Mouse (Mus musculus) intestine, postnatal 0 days (tissue): Measurements from ENCODE around the gene Scfd2. TPM values are rescaled to one million over a fixed set of nuclear protein-coding genes. Genes with fewer than 3 reads are reported as not detected.

ENCODE experiments used
- ATAC-seq: fragments of 200-750 bp; cut with Nextera tagmentation; 2 replicates; pipeline ENCODE4 v1.8.0; 2017; ENCODE audit warnings: mild to moderate bottlenecking, moderate TSS enrichment, moderate library complexity
- H3K27ac ChIP-seq: fragments of 300-500 bp; sonication (generic); 2 replicates; pipeline ENCODE4 v1.5.1; 2014; ENCODE audit warnings: mild to moderate bottlenecking, low read depth, low read length, moderate library complexity
- H3K27me3 ChIP-seq: fragments of 300-500 bp; sonication (generic); replicated peaks from 2 replicates; pipeline ENCODE4 v1.6.1; 2014; ENCODE audit warnings: low read length, mixed read lengths; ENCODE audit not compliant: control insufficient read depth, insufficient read depth
- H3K36me3 ChIP-seq: fragments of 300-500 bp; sonication (generic); 2 replicates; pipeline ENCODE4 v1.6.1; 2014; ENCODE audit warnings: mild to moderate bottlenecking, moderate library complexity; ENCODE audit not compliant: control insufficient read depth, insufficient read depth
- H3K4me1 ChIP-seq: fragments of 300-500 bp; sonication (generic); replicated peaks from 2 replicates; pipeline ENCODE4 v1.6.1; 2014; ENCODE audit warnings: antibody characterized with exemption, low read length, mixed read lengths; ENCODE audit not compliant: control insufficient read depth, insufficient read depth
- H3K4me2 ChIP-seq: fragments of 300-500 bp; sonication (generic); replicated peaks from 2 replicates; pipeline ENCODE4 v1.6.1; 2014; ENCODE audit warnings: low read depth, mild to moderate bottlenecking, moderate library complexity
- H3K4me3 ChIP-seq: fragments of 300-500 bp; sonication (generic); 2 replicates; pipeline ENCODE4 v1.5.1; 2014; ENCODE audit warnings: low read depth, low read length
- H3K9ac ChIP-seq: fragments of 300-500 bp; sonication (generic); 2 replicates; pipeline ENCODE4 v1.6.1; 2014; ENCODE audit warnings: mild to moderate bottlenecking, low read depth, low read length
- H3K9me3 ChIP-seq: fragments of 300-500 bp; sonication (generic); 2 replicates; pipeline ENCODE4 v1.6.1; 2016; ENCODE audit warnings: mixed run types; ENCODE audit not compliant: control insufficient read depth
- CTCF ChIP-seq: sonication (generic); IDR thresholded peaks from 2 replicates; pipeline ENCODE4 v1.5.1; 2016; ENCODE audit warnings: low read depth, mild to moderate bottlenecking, control low read depth, antibody characterized with exemption, moderate library complexity
- WGBS: fragments of 180-500 bp; shearing (Covaris S2); extraction: QIAGEN DNeasy Blood & Tissue Kit; methylation state at CpG from one replicate; pipeline ENCODE4 v1.1.7; 2014; 5-methylcytosine and 5-hydroxymethylcytosine counted together
- polyA plus RNA-seq: library from polyadenylated mRNA; unstranded; fragments of >200 nt; fragmentation: Nextera tagmentation; extraction: Ambion mirVana; gene quantifications from 2 replicates; pipeline ENCODE4 v1.2.1, GENCODE M21; 2015

Gene Scfd2
- polyA plus RNA-seq, 1 experiment from 2014 or later, result 16.8 TPM

- no peak for TF ChIP-seq CTCF
- Histone ChIP-seq H3K4me1 (no peaks in the 10 kb centered on the region), H3K27me3 (no peaks in the 10 kb centered on the region), H3K27ac (no peak overlapping the region), H3K4me3 (no peak overlapping the region), H3K4me2 (no peak overlapping the region), H3K9ac (no peak overlapping the region), H3K36me3 (no peaks in the 10 kb centered on the region), H3K9me3 (no peaks in the 10 kb centered on the region)
- ATAC-seq, result no peak
- WGBS, result 73% methylated on average over 3 of the region's 3 CpGs
Observed at GRCm38 (mm10) chr5:74246971-74247370, 284.6 kb downstream of the Scfd2 start.

- no peaks in the 10 kb centered on the region for H3K9me3 ChIP-seq
- no peak overlapping the region for H3K9ac ChIP-seq
- no peak for TF ChIP-seq CTCF
- no peak overlapping the region for H3K27ac ChIP-seq
- H3K4me3 ChIP-seq, result no peak overlapping the region
- no peaks in the 10 kb centered on the region for H3K27me3 ChIP-seq
- WGBS, result 64% methylated on average over 4 of the region's 4 CpGs
- no peak overlapping the region for H3K4me2 ChIP-seq
- no peaks in the 10 kb centered on the region for H3K36me3 ChIP-seq
- H3K4me1 ChIP-seq, result no peaks in the 10 kb centered on the region
- no peak for ATAC-seq
Observed at GRCm38 (mm10) chr5:74246453-74246852, 285.1 kb downstream of the Scfd2 start.

- Histone ChIP-seq H3K9ac (no peak overlapping the region), H3K27ac (no peak overlapping the region), H3K9me3 (no peaks in the 10 kb centered on the region), H3K4me2 (no peak overlapping the region), H3K4me3 (no peak overlapping the region), H3K27me3 (no peaks in the 10 kb centered on the region), H3K36me3 (no peaks in the 10 kb centered on the region), H3K4me1 (no peaks in the 10 kb centered on the region)
- no peak for TF ChIP-seq CTCF
- ATAC-seq, result no peak
- 91% methylated on average over 8 of the region's 8 CpGs for WGBS
Observed at GRCm38 (mm10) chr5:74245641-74246145, 285.9 kb downstream of the Scfd2 start.

- Histone ChIP-seq H3K4me2 (no peak overlapping the region), H3K4me1 (no peaks in the 10 kb centered on the region), H3K9ac (no peak overlapping the region), H3K36me3 (no peaks in the 10 kb centered on the region), H3K27me3 (no peaks in the 10 kb centered on the region), H3K4me3 (no peak overlapping the region), H3K27ac (no peak overlapping the region), H3K9me3 (no peaks in the 10 kb centered on the region)
- no peak for TF ChIP-seq CTCF
- 91% methylated on average over 14 of the region's 14 CpGs for WGBS
- ATAC-seq, result no peak
Observed at GRCm38 (mm10) chr5:74244406-74245019, 287.0 kb downstream of the Scfd2 start.

- Histone ChIP-seq H3K9ac (no peak overlapping the region), H3K4me2 (no peak overlapping the region), H3K27me3 (no peaks in the 10 kb centered on the region), H3K4me3 (no peak overlapping the region), H3K36me3 (no peaks in the 10 kb centered on the region), H3K4me1 (no peaks in the 10 kb centered on the region), H3K27ac (no peak overlapping the region), H3K9me3 (no peaks in the 10 kb centered on the region)
- TF ChIP-seq CTCF, result no peak
- ATAC-seq, result 0 out of 2 replicates have a peak, but pooled peaks have one; percentile 13
- WGBS, result 46% methylated on average over 3 of the region's 3 CpGs
Observed at GRCm38 (mm10) chr5:74242654-74243053, 288.9 kb downstream of the Scfd2 start.

GRCm38 (mm10) chr5:74240926-74241680 lies 290.5 kb downstream of the Scfd2 start:
- ATAC-seq, result no peak
- H3K27ac ChIP-seq, result no peak overlapping the region
- no peaks in the 10 kb centered on the region for H3K27me3 ChIP-seq
- H3K9me3 ChIP-seq, result no peaks in the 10 kb centered on the region
- H3K4me2 ChIP-seq, result no peak overlapping the region
- no peak overlapping the region for H3K9ac ChIP-seq
- WGBS, result 75% methylated on average over 13 of the region's 13 CpGs
- TF ChIP-seq CTCF, result no peak
- no peaks in the 10 kb centered on the region for H3K36me3 ChIP-seq
- H3K4me3 ChIP-seq, result no peak overlapping the region
- H3K4me1 ChIP-seq, result no peaks in the 10 kb centered on the region
